Mouse (Mus musculus): Measurements from ENCODE around the gene Setd2. TPM values are rescaled to one million over a fixed set of nuclear protein-coding genes. Genes with fewer than 3 reads are reported as not detected.

The Setd2 gene
- total RNA-seq (2023) = 154 TPM

GRCm38 (mm10) chr9:110532538-110533291 is at the start of gene Setd2:
Gene Setd2 (plus strand): TSS chr9:110532597.

GRCm38 (mm10) chr9:110624361-110625166 is 92.2 kb downstream of the Setd2 start, which contains the start of gene Nradd:
Gene Nradd (minus strand): TSS chr9:110624452.

GRCm38 (mm10) chr9:110653655-110654461 is 121.5 kb downstream of the Setd2 start, which contains the start of gene Nbeal2:
Gene Nbeal2 (minus strand): TSS chr9:110654161.

GRCm38 (mm10) chr9:110656249-110657221 is 124.1 kb downstream of the Setd2 start, which contains the start of gene Ccdc12:
Gene Ccdc12 (plus strand): TSS chr9:110656503.

Other genes starting within 250 kb of the Setd2 start
- 11.8 TPM for gene Elp6, start 227.4 kb upstream of the Setd2 start, total RNA-seq (2023)
- gene Scap, start 199.3 kb upstream of the Setd2 start, total RNA-seq (2023) = 71.0 TPM
- 85.1 TPM for gene Ptpn23, start 124.4 kb upstream of the Setd2 start, total RNA-seq (2023)
- 7.4 TPM for gene Ngp, start 112.8 kb upstream of the Setd2 start, total RNA-seq (2023)
- 38.0 TPM for gene Klhl18, start 55.9 kb upstream of the Setd2 start, total RNA-seq (2023)
- 0.64 TPM for gene Kif9, start 55.6 kb upstream of the Setd2 start, total RNA-seq (2023)
- gene Nradd, start 91.9 kb downstream of the Setd2 start, total RNA-seq (2023) = 4.3 TPM
- gene Nbeal2, start 121.6 kb downstream of the Setd2 start, total RNA-seq (2023) = 66.0 TPM
- gene Ccdc12, start 123.9 kb downstream of the Setd2 start, total RNA-seq (2023) = 81.8 TPM
- gene Myl3, start 209.3 kb downstream of the Setd2 start, total RNA-seq (2023) = not detected
- not detected for gene Pth1r, start 214.5 kb downstream of the Setd2 start, total RNA-seq (2023)